Mouse (Mus musculus): Measurements from ENCODE around the gene Spon1.

The Spon1 gene

GRCm38 (mm10) chr7:113903127-113903827, 137.5 kb downstream of the Spon1 start:
- no peak for DNase-seq (ENCODE audit: low read depth, low spot score)

- no peak for DNase-seq (ENCODE audit: low read depth, low spot score)
Measured at GRCm38 (mm10) chr7:113903939-113904338, 138.1 kb downstream of the Spon1 start.

- DNase-seq (ENCODE audit: low read depth, low spot score), result no peak
Measured at GRCm38 (mm10) chr7:113904348-113904895, 138.6 kb downstream of the Spon1 start.

- no peak for DNase-seq (ENCODE audit: low read depth, low spot score)
Measured at GRCm38 (mm10) chr7:113909161-113909825, 143.5 kb downstream of the Spon1 start.

- DNase-seq (ENCODE audit: low read depth, low spot score), result no peak
Measured at GRCm38 (mm10) chr7:113910856-113911255, 145.1 kb downstream of the Spon1 start.

GRCm38 (mm10) chr7:113915936-113916335, 150.1 kb downstream of the Spon1 start:
- no peak for DNase-seq (ENCODE audit: low read depth, low spot score)

GRCm38 (mm10) chr7:113918916-113919315, 153.1 kb downstream of the Spon1 start:
- no peak for DNase-seq (ENCODE audit: low read depth, low spot score)

- no peak for DNase-seq (ENCODE audit: low read depth, low spot score)
Measured at GRCm38 (mm10) chr7:113919505-113919904, 153.7 kb downstream of the Spon1 start.

GRCm38 (mm10) chr7:113920056-113920455, 154.3 kb downstream of the Spon1 start:
- no peak for DNase-seq (ENCODE audit: low read depth, low spot score)

GRCm38 (mm10) chr7:113924561-113924960, 158.8 kb downstream of the Spon1 start:
- DNase-seq (ENCODE audit: low read depth, low spot score), result no peak

GRCm38 (mm10) chr7:113950888-113951287, 185.1 kb downstream of the Spon1 start:
- DNase-seq (ENCODE audit: low read depth, low spot score), result no peak

- DNase-seq (ENCODE audit: low read depth, low spot score), result no peak
Measured at GRCm38 (mm10) chr7:113955431-113955830, 189.6 kb downstream of the Spon1 start.

GRCm38 (mm10) chr7:113960841-113961499, 195.2 kb downstream of the Spon1 start:
- DNase-seq (ENCODE audit: low read depth, low spot score), result no peak

GRCm38 (mm10) chr7:113961500-113961895, 195.7 kb downstream of the Spon1 start:
- no peak for DNase-seq (ENCODE audit: low read depth, low spot score)

GRCm38 (mm10) chr7:113962078-113962477, 196.3 kb downstream of the Spon1 start:
- no peak for DNase-seq (ENCODE audit: low read depth, low spot score)

GRCm38 (mm10) chr7:113963766-113964165, 198.0 kb downstream of the Spon1 start:
- no peak for DNase-seq (ENCODE audit: low read depth, low spot score)

GRCm38 (mm10) chr7:113965625-113966024, 199.8 kb downstream of the Spon1 start:
- no peak for DNase-seq (ENCODE audit: low read depth, low spot score)

GRCm38 (mm10) chr7:113969182-113969581, 203.4 kb downstream of the Spon1 start:
- no peak for DNase-seq (ENCODE audit: low read depth, low spot score)

- no peak for DNase-seq (ENCODE audit: low read depth, low spot score)
Measured at GRCm38 (mm10) chr7:113972536-113972935, 206.7 kb downstream of the Spon1 start.

GRCm38 (mm10) chr7:113986406-113987134, 220.8 kb downstream of the Spon1 start:
- no peak for DNase-seq (ENCODE audit: low read depth, low spot score)

GRCm38 (mm10) chr7:113988156-113988555, 222.4 kb downstream of the Spon1 start:
- DNase-seq (ENCODE audit: low read depth, low spot score), result no peak
